Mouse (Mus musculus) layer of hippocampus, postnatal 25 days (tissue): ENCODE measurements at regions not wholly inside any gene's neighbourhood (a gene's known extent, or its start where the extent isn't known, plus 50 kb on each side); places are given as distances from the start of the nearest gene placed in this dataset.

Source experiments
- DNase-seq, 2 experiments: peaks; one replicate each; pipeline ENCODE4 v3.0.0; 2022; ENCODE audit warnings: mixed read lengths in 2 of 2, low spot score in 1 of 2; ENCODE audit errors: extremely low spot score in 1 of 2

DNA sequence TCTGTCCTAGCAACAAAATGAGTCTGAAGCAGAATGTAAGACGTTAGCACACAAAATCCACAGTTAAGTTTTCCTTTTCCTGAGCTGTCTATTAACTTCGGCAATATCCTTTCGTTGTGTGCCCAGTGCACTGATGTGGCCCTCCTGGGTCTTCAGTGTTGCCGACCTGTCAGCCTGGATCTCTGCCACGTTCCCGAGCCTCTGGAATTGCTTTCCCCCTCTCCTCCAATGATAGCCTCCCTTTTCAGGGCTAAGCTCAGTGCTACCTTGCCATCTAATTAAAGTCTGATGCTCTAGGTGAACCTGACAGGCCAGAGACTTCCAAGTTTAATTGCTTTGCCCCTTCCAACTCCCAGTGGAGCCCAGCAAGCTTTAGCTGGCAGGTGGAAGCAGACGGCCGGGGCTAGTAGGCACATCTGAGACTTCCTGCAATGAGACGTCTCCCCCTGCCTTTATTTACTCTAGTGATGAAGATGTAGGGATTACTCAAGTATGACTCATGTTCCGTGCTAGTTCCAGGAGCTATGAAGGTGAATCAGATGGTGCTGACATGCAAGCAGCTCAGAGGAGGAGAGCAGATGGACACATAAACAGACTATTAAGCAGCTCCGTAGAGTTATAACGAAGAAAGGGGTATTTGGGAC is 894.3 kb upstream of the Car8 start:
- DNase-seq, result no peak

DNA sequence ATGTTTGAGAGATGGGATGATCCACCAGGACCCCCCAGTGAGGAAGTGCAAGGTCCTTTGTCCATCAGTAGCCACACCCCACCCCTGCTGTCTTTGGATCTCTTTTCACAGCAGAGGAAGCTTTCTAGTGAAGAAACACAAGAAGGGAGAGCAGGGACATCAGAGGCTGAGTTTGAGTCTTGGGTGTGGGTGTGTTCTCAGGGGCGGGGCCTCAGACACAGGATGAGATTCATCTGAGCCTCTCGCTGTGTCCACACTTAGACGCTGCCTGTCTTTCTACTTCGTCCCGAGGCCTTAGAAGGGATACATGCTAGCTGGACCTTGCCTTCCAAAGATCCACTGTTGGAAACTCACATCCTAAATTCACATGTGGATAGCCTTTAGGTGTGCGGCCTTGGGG is 893.5 kb upstream of the Car8 start:
- no peak for DNase-seq

DNA sequence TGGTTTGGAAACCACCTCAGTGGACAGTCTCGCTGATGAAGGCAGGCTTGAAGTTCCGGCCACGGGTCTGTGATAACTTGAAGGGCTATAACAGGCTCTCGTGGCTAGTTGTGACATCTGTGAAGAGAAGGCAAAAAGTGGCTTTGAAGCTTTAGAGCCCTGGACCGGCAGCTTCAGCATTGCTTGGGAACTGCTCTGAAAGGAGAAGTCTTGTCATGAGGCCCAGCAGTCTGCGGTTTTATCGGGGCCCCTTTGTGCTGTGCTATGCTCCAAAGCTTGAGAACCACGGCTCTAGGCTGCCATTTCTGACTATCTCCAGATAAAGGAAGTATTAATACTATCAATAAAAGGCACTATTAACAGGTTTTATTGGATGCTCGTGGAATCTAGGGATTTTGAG is 892.8 kb upstream of the Car8 start:
- DNase-seq, result no peak

GRCm38 (mm10) chr4:9125236-9125963 is 886.6 kb upstream of the Car8 start:
- DNase-seq, result peak in 1 of 2 experiments; percentile 51

DNA sequence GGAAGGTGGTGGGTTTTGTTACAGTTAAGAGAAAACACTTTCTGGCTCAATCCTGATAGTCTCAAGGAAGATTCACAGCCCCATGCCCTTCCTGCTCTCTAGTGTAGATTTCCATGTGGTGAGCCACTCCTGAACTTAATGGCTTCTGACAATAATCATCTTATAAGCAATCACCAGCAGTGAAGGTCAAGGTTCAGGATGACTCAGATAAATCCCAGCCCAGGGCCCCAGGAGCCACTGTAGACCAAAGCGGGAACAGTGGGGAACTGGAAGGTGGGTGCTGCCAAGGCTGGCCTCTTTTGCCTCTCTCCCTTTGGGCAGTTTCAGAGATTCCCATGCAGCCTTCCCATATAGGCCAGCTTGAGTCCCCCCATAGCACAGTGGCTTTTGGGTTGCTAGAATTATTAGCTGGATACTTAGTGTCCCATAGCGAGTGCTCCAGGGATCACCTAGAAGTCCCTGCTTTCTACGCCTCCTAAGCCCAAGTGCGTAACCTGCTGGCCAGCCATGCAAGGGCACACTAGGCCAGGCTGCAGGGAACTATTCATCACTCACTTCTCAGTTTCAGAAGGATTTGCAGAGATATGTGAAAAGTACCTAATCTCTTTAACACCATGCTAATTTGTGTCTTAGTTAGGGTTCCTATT is 885.9 kb upstream of the Car8 start:
- DNase-seq, result no peak

DNA sequence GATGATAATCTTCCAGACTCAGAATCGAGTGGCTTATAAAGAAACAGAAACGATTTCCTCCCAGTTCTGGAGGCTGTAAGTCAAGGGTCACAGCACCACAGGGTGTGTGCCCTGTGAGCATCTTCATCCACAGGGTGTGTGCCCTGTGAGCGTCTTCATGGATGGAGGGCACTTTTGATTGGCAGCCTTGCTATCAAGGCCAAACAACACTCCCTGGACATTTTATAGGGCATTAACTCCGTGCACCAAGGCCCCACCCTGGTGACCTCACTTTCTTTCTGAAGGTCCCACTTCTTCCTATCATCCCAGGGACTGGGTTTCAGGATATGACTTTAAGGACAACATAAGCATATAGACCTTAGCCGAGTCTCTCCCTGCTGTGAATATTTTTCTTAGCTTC is 885.3 kb upstream of the Car8 start:
- no peak for DNase-seq

DNA sequence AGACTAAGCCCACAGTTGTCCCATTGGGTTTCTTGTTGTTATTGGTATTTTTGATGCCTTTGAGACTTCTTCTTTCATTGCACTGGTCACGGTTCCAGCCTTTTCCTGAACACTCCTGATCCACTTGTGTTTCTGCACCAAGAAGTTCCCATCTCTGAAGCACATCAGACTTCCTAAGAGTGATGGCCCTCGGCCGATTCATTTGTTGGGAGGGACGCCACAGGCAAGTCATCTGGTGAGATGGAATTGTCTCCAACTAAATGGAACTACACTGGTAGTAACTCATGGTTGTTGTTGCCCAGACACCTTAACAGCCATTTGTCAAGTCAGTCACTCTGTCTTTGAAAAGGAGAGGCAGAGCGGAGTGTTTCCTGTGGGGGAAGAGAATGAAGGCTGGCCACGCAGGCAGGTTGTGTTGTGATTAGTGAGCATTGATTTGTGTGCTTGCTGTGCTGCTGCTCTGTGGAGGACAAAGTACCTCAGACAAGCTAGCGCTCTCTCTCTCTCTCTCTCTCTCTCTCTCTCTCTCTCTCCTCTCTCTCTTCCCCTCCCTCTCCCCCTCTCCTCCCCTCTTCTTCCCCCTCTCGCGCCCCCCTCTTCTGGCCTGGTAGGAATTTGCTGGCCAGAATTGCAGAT is 884.7 kb upstream of the Car8 start:
- DNase-seq, result no peak

DNA sequence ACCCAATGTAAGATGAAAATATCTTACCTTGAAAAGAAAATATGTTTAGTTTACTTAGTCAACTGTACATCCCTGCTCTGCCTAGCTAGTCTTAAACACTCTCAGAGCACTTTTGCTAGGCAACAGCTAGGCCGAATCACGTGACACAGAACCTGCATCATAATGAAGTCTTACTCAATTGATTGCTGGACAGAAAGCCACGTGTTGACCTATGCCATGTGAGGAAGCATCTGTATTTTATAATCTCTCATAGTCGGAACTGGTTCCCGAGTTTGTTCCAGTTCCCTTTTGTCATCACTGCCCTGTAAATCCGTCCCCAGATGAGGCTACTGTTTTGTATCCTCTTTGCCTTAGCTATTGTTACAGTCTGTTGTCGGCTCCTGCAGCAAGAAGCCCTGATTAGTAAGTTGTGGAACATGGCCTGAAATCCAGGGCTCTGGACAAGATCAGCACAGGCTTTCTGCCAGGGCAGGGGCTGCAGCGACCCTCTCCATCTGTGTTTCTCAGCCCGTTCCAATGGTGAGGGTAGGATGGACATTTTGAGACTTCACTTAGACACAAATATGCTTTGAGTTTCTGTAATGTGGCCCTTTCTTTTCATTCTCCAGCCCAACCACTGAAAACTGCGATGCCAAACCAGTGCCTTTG is 883.9 kb upstream of the Car8 start:
- DNase-seq, result no peak

- DNase-seq, result no peak
Observed at GRCm38 (mm10) chr4:9116955-9117647, 878.3 kb upstream of the Car8 start.

- DNase-seq, result no peak
Observed at GRCm38 (mm10) chr4:9115874-9116273, 877.0 kb upstream of the Car8 start.

DNA sequence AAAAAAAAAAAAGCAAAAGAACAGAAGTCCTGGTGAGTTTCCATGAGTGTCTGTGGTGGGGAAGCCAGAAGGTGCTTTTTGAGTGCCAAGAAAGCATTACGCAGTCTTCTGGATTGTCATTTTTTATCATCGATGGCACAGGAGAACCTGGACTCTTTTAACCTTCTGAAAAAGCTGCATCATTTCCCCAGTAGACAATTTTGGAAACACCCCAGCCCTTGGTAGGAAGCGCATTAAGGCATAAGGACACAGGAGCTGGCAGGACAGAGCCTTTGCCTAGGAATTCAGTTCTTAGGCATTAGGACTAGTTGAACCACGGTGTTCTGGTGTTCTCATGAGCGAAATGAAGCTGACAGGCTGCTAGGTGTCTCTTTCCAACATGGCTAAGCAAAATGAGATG is 875.1 kb upstream of the Car8 start:
- no peak for DNase-seq

- DNase-seq, result no peak
Observed at GRCm38 (mm10) chr4:9110355-9110754, 871.5 kb upstream of the Car8 start.

DNA sequence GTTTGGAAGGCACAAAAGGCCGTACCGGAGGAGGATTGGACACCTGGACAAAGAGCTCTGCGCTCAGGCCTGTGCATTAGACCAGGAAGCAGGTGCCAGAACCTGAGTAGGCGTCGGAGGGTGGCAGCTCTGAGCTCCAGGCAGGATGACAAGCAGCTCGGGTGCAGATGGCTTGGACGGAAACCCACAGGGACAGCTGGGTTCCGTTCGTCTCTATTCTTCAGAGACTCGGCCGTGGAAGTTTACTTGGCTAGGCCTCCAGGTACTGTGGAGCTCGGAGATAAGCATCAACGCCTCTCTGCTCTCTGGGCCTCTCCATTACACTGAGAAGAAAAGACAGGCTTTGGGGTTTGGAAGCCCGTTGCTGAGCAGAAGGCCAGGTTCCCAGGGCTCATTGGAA is 868.5 kb upstream of the Car8 start:
- DNase-seq, result peak in 1 of 2 experiments; percentile 38

GRCm38 (mm10) chr4:9106778-9107177 is 867.9 kb upstream of the Car8 start:
- DNase-seq, result no peak

- no peak for DNase-seq
Observed at GRCm38 (mm10) chr4:9104657-9105056, 865.8 kb upstream of the Car8 start.

DNA sequence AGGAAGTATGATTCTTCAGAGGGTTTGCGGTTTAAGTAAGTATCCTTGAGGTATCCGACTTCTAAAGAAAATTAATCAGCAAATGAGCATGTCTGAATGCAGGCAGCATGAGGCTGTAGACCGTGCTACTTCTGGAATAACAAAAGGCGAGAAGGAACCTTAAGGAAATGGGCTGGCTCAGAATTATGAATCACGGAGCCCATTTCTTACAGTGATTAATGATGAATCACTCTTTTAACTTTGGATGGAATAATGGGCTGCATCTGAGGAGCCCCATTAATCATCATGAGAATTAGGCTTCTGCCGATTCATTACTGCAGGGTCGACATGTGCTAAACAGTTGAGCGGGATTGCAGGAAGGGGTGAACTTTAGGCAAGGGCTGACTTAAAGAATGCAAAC is 865.1 kb upstream of the Car8 start:
- DNase-seq, result no peak

DNA sequence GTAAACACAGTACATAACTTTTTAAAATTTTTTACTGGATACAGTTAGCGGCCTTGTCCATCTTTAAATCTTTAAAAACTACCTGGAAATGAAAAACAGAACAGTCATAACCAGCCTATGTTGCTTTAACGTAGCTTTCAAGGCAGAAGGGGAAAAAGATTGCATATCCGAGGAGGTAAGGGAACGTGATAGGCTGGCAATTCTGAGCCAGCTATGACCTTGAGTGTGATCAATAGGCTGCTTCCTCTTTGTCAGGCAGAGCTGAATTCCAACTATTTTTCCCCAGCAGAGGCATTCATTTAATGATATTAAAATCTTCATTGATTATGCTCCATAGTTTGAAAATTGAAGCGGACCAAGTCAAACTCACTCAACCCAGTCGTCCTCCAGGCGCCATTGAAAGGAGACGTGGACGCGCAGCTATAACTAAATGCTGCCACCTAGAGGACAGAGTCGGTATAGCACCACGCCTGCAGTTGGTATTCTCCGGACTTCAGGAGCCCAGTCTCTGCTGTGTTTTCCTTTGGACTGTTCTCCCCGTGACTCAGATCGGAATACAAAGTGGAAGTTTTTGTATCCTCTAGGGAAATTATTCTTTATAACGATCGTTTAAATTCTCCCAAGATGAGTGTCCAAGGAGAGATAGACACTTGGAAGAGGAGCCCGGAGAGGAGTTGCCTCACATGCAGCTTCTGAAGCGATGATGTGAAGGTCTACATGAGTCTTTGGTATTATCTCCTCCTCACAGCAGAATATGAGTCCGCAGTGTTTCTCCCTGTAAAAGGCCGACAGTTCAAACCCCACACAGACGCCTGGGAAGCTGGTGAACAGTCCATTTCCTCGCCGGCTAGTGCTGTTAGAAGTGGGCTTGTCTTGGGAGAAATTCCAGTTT is 858.2 kb upstream of the Car8 start:
- peak; percentile 86 to 100 for DNase-seq

DNA sequence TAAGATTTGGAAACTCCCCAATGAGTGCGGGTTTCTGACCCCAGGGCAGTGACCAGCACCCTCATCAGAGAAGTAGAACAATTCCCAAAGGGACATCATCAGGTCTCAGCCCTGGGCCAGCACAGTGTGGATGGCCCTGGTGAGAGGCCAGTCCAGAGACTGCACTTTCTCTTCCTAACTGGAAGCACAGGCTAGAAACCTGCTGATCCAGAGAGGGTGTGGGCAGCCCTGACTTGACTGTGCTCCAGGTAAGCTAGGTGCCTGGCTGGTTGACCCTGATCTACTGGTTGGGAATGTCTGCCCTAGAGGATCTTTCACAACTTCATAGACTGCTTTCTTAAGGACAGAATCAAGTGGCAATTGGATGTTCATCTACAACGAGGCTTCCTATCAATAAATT is 857.4 kb upstream of the Car8 start:
- no peak for DNase-seq

DNA sequence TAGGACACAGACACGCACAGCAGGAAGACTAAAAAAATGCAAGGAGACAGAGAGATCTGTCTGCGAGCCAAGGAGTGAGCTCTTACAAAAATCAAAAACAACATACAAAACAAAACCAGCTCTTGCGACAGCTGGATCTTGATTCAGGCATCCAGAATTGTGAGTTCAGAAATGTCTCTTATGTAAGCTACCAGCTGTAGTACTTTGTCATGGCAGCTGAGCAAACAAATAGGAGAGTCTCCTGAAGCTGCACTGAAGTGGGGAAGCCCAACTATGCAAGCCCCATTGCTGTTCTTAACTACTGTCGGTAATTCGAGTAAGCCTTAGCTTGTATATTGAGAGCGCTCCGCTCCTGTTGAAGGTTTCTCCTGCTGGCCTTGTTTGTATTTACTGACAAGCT is 856.8 kb upstream of the Car8 start:
- no peak for DNase-seq
